Mouse (Mus musculus) small intestine, adult 2 months (tissue): ENCODE data around the gene Mtmr6.

Experiments
- CTCF ChIP-seq: fragments of 200-500 bp; IDR thresholded peaks from 2 replicates; pipeline ENCODE4 v1.5.1; 2012; ENCODE audit warnings: low read depth, mild to moderate bottlenecking, control low read depth, inconsistent platforms, low read length, moderate library complexity, mixed read lengths; ENCODE audit not compliant: insufficient replicate concordance, insufficient read length; ENCODE audit errors: extremely low read depth
- POLR2A ChIP-seq: fragments of 200-500 bp; IDR thresholded peaks from 2 replicates; pipeline ENCODE4 v1.6.1; 2012; ENCODE audit warnings: low read depth, mild to moderate bottlenecking, control low read depth, inconsistent platforms, low read length, moderate library complexity

DNA sequence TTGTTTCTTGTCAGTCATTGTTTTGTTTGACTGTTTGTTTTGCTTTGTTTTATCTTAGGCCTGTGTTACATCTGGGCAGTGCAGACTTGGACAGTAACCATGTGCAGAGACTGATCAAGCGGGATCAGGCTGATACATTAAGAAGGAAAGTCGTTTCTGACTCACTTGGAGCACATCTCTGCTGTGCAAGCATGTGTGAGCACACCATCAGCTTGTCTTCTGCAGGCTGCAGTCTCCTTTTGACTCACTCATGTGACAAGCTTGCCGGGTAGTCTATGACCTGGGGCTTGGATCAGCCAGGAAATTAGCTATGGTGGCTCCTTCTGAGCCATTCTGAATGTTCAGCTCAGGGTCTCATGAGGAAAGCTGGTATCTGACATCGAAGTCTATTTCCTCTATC, 75.5 kb downstream of the Mtmr6 start:
- TF ChIP-seq POLR2A (no peak), CTCF (no peak)
